Mouse (Mus musculus): ENCODE results near the gene Adgrf1. TPM values are rescaled to one million over a fixed set of nuclear protein-coding genes. Genes with fewer than 3 reads are reported as not detected.
A peak's percentile ranks its signal among the peaks of the same experiment; 100 is the strongest.

Gene Adgrf1
- polyA plus RNA-seq (2012; rRNA removed) (0.51 and 0.66 TPM in 2 replicates), polyA plus RNA-seq (2014; fragmentation: Nextera tagmentation; extraction: Ambion mirVana) (0.48 and 0.69 TPM in 2 replicates)

DNA sequence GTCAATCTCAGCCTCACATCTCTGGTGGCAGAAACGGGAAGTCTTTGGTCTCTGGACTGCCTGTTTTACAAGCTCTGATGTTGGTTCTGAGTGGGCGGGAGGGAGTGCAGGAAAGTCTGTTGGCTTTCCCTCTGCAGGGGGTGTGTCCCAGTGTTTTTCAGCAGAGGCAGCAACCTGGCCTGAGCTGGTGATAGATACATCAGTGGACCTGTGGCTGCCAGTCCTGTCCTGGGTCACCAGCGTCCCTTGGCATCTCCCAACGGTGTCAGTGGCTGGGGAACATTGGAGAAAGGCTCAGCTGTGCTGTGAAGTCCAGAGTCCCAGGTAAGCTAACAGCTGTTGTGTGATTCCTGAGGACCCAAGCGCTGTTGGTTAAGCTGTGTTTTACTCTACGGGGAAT, at the start of gene Adgrf1:
Gene Adgrf1, plus strand, starts transcription at position 169 of the 400 bp plus-strand sequence.
- Histone ChIP-seq H3K27ac (no peak within 1 kb of the TSS), H3K4me1 (replicated peaks; ENCODE audit: control insufficient read depth in 2 of 2, insufficient read depth in 2 of 2, low read length in 1 of 2) (peaks cover 0 to 4% of the 10 kb centered on the region in 2 experiments; a peak in 1 of 4 replicates), H3K4me3 (ENCODE audit: insufficient read depth in 1 of 2, low read depth in 2 of 2, low read length in 2 of 2) (no peak within 1 kb of the TSS), H3K9me3 (ENCODE audit: control insufficient read depth, low read length) (no peaks in the 10 kb centered on the region), H3K4me2 (ENCODE audit: low read depth) (no peak within 1 kb of the TSS), H3K36me3 (replicated peaks; ENCODE audit: control insufficient read depth, insufficient read depth, low read depth) (no peaks in the 10 kb centered on the region), H3K9ac (replicated peaks) (no peak within 1 kb of the TSS), H3K27me3 (ENCODE audit: control insufficient read depth, insufficient read depth, low read length) (no peaks in the 10 kb centered on the region)
- ATAC-seq (ENCODE audit: insufficient read depth) (0 out of 2 replicates have a peak, but pooled peaks have one; percentile 15), DNase-seq (ENCODE audit: low read depth in 3 of 3, low spot score in 3 of 3) (no peak)
- WGBS (ENCODE audit: insufficient replicate concordance): 18% methylated on average over 6 of the region's 6 CpGs
- TF ChIP-seq EP300 (IDR thresholded peaks at IDR 0.05; ENCODE audit: low read depth): no peak
- TF ChIP-seq CTCF (IDR thresholded peaks at IDR 0.05; ENCODE audit: low read depth): no peak

DNA sequence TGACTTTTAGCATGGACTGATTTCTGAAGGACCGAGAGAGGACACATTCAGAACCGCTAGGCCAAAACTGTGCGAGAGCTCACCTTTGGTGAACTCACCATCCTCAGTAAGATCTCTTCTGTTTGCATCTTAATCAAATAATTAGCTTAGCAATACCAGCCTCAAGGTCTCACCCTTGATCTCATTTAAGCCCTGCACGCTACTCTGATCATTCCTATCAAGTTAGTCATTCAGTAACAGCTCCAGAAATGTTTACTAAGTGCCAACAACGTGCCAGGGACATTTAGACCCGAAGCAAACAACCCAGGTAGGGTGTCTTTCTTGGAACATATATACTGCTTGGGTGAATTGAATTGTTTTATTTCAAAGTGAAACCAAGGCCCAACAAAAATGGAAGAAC, 44.0 kb upstream of the Adgrf1 start:
- Histone ChIP-seq H3K27me3 (ENCODE audit: control insufficient read depth, insufficient read depth, low read length) (no peaks in the 10 kb centered on the region), H3K36me3 (replicated peaks; ENCODE audit: control insufficient read depth, insufficient read depth, low read depth) (no peaks in the 10 kb centered on the region), H3K4me2 (ENCODE audit: low read depth) (no peak overlapping the region), H3K4me1 (replicated peaks; ENCODE audit: control insufficient read depth in 2 of 2, insufficient read depth in 2 of 2, low read length in 1 of 2) (no peaks in the 10 kb centered on the region), H3K27ac (no peak overlapping the region), H3K9ac (replicated peaks) (no peak overlapping the region), H3K4me3 (ENCODE audit: insufficient read depth in 1 of 2, low read depth in 2 of 2, low read length in 2 of 2) (no peak overlapping the region), H3K9me3 (ENCODE audit: control insufficient read depth, low read length) (no peaks in the 10 kb centered on the region)
- DNase-seq (ENCODE audit: low read depth in 3 of 3, low spot score in 3 of 3) (no peak), ATAC-seq (ENCODE audit: insufficient read depth) (no peak)
- 62% methylated on average over 6 of the region's 6 CpGs for WGBS (ENCODE audit: insufficient replicate concordance)
- no peak for TF ChIP-seq CTCF (IDR thresholded peaks at IDR 0.05; ENCODE audit: low read depth)
- TF ChIP-seq EP300 (IDR thresholded peaks at IDR 0.05; ENCODE audit: low read depth): no peak

DNA sequence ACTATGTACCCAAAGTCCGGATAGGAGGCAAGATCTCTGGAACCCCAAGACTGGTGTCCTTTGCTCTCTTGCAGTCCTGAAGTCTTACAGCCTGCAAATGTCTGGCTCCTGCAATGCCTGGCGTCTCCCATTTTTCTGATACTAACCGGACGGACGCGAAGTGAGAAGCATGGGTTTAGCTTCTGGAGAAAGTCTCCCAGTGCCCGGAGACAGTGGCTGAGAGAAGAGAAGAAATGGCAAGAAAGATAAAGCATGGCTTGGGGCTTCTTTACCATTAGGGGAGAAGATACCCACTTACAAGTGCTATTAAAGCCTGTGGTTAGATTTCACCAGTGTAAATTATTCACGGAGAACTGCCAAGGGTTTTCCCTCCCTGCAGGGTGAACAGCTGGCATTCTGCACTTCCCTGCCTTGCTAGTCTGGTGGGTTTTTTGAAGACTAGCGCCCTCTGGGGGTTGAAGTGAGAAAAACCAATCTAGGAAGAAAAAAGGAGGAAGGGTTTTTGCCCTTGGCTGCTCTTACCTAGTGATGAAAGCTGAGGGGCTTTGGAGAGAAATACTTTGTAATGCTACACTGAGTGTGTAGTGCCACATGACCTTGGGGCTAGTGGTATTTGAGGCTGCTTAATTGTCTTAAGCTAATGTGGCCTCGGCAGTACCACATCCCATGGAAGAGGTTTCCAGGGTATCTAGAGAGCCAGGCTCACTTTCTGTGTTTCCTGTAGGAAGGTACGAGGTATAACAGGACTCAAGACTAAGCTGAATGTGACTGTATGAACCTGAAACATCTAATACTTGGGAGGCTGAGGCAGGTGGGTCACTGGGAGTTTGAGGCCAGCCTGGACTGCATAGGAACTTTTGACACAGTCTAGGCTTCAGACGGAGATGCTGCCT, 40.3 kb upstream of the Adgrf1 start:
- Histone ChIP-seq H3K4me1 (replicated peaks; ENCODE audit: control insufficient read depth in 2 of 2, insufficient read depth in 2 of 2, low read length in 1 of 2) (no peaks in the 10 kb centered on the region), H3K4me3 (ENCODE audit: insufficient read depth in 1 of 2, low read depth in 2 of 2, low read length in 2 of 2) (no peak overlapping the region), H3K9ac (replicated peaks) (no peak overlapping the region), H3K36me3 (replicated peaks; ENCODE audit: control insufficient read depth, insufficient read depth, low read depth) (no peaks in the 10 kb centered on the region), H3K4me2 (ENCODE audit: low read depth) (no peak overlapping the region), H3K27me3 (ENCODE audit: control insufficient read depth, insufficient read depth, low read length) (no peaks in the 10 kb centered on the region), H3K9me3 (ENCODE audit: control insufficient read depth, low read length) (no peaks in the 10 kb centered on the region), H3K27ac (no peak overlapping the region)
- peak; percentile 49 to 63 (median 56) for DNase-seq (ENCODE audit: low read depth in 3 of 3, low spot score in 3 of 3)
- TF ChIP-seq CTCF (IDR thresholded peaks at IDR 0.05; ENCODE audit: low read depth) (peak; percentile 72), EP300 (IDR thresholded peaks at IDR 0.05; ENCODE audit: low read depth) (no peak)
- WGBS (ENCODE audit: insufficient replicate concordance): 38% methylated on average over 12 of the region's 12 CpGs
- no peak for ATAC-seq (ENCODE audit: insufficient read depth)

DNA sequence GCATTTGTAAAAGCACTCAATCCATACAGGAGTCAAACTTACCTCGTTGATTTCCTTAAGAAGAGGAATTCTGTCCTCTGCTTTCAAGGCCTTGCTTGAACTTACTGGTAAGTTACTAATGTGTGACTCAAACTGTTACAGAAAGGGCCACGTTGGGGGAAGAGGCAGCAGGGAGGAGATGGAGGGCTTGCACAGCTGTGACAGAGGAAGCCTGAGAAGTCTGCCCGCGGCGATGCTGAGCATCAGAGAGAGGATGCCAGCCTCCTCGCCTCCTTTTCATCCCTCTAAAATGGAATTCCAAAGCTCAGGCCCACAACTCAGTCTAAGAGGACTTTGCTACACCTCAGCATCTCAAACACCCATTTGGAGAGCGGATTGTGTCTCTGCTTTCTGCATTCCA, 39.3 kb upstream of the Adgrf1 start:
- Histone ChIP-seq H3K4me3 (ENCODE audit: insufficient read depth in 1 of 2, low read depth in 2 of 2, low read length in 2 of 2) (no peak overlapping the region), H3K9ac (replicated peaks) (no peak overlapping the region), H3K27ac (no peak overlapping the region), H3K4me1 (replicated peaks; ENCODE audit: control insufficient read depth in 2 of 2, insufficient read depth in 2 of 2, low read length in 1 of 2) (no peaks in the 10 kb centered on the region), H3K27me3 (ENCODE audit: control insufficient read depth, insufficient read depth, low read length) (no peaks in the 10 kb centered on the region), H3K9me3 (ENCODE audit: control insufficient read depth, low read length) (no peaks in the 10 kb centered on the region), H3K36me3 (replicated peaks; ENCODE audit: control insufficient read depth, insufficient read depth, low read depth) (no peaks in the 10 kb centered on the region), H3K4me2 (ENCODE audit: low read depth) (no peak overlapping the region)
- 60% methylated on average over 7 of the region's 7 CpGs for WGBS (ENCODE audit: insufficient replicate concordance)
- DNase-seq (ENCODE audit: low read depth in 3 of 3, low spot score in 3 of 3): no peak
- ATAC-seq (ENCODE audit: insufficient read depth): no peak
- TF ChIP-seq EP300 (IDR thresholded peaks at IDR 0.05; ENCODE audit: low read depth) (no peak), CTCF (IDR thresholded peaks at IDR 0.05; ENCODE audit: low read depth) (no peak)

DNA sequence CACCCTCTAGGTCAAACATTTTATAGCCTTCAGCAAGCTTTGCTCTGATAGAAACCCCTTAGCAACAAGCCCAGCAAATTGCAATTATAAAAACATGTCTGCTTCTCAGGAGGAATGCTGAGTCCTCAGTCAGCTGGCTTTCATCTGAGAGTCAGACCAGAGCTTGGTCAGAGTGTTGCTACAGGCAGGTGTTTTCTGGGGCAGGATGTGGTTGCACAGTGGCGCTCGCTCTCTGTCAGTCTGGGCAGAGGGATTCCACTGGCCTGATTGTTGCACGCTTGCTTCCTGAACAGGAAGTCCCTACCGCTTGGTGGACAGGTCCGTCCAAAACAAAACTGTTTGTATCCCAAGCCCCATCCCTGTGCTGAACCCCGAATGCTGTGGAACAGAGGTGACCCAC, 37.4 kb upstream of the Adgrf1 start:
- no peak for TF ChIP-seq CTCF (IDR thresholded peaks at IDR 0.05; ENCODE audit: low read depth)
- TF ChIP-seq EP300 (IDR thresholded peaks at IDR 0.05; ENCODE audit: low read depth): no peak
- no peaks in the 10 kb centered on the region for H3K4me1 ChIP-seq (replicated peaks; ENCODE audit: control insufficient read depth in 2 of 2, insufficient read depth in 2 of 2, low read length in 1 of 2)
- WGBS (ENCODE audit: insufficient replicate concordance): 14% methylated on average over 6 of the region's 6 CpGs
- DNase-seq (ENCODE audit: low read depth in 3 of 3, low spot score in 3 of 3) (no peak), ATAC-seq (ENCODE audit: insufficient read depth) (no peak)
- no peak overlapping the region for H3K9ac ChIP-seq (replicated peaks)
- no peaks in the 10 kb centered on the region for H3K9me3 ChIP-seq (ENCODE audit: control insufficient read depth, low read length)
- no peak overlapping the region for H3K4me3 ChIP-seq (ENCODE audit: insufficient read depth in 1 of 2, low read depth in 2 of 2, low read length in 2 of 2)
- no peak overlapping the region for H3K4me2 ChIP-seq (ENCODE audit: low read depth)
- H3K27me3 ChIP-seq (ENCODE audit: control insufficient read depth, insufficient read depth, low read length): no peaks in the 10 kb centered on the region
- no peak overlapping the region for H3K27ac ChIP-seq
- no peaks in the 10 kb centered on the region for H3K36me3 ChIP-seq (replicated peaks; ENCODE audit: control insufficient read depth, insufficient read depth, low read depth)
